Mouse (Mus musculus) thymus, postnatal 14 days (tissue): ENCODE measurements around the gene Akap9.
A peak's percentile ranks its signal among the peaks of the same experiment; 100 is the strongest.
"Not testable (repeated sequence)": the region's sequence is repeated elsewhere in the genome, so short reads cannot be mapped to it uniquely, and the experiment has no call there.

Experiments used
- DNase-seq: peaks from one replicate; pipeline ENCODE4 v3.0.0; 2021

The Akap9 gene

GRCm38 (mm10) chr5:3970936-3971335 lies 43.1 kb downstream of the Akap9 start:
- no peak for DNase-seq

GRCm38 (mm10) chr5:3973764-3974163 lies 45.9 kb downstream of the Akap9 start:
- no peak for DNase-seq

- no peak for DNase-seq
These were observed 47.0 kb downstream of the Akap9 start for GRCm38 (mm10) chr5:3974896-3975295.

GRCm38 (mm10) chr5:3976111-3976510 lies 48.3 kb downstream of the Akap9 start:
- no peak for DNase-seq

- no peak for DNase-seq
These were observed 50.0 kb downstream of the Akap9 start for GRCm38 (mm10) chr5:3977904-3978303.

GRCm38 (mm10) chr5:3989608-3990007 lies 61.8 kb downstream of the Akap9 start:
- no peak for DNase-seq

GRCm38 (mm10) chr5:3990499-3990898 lies 62.6 kb downstream of the Akap9 start:
- no peak for DNase-seq

GRCm38 (mm10) chr5:4004531-4005469 lies 76.9 kb downstream of the Akap9 start:
- DNase-seq = no peak

- DNase-seq = no peak
These were observed 78.8 kb downstream of the Akap9 start for GRCm38 (mm10) chr5:4006606-4007005.

GRCm38 (mm10) chr5:4008266-4008665 lies 80.4 kb downstream of the Akap9 start:
- no peak for DNase-seq

GRCm38 (mm10) chr5:4009540-4009939 lies 81.7 kb downstream of the Akap9 start:
- no peak for DNase-seq

- not testable (repeated sequence) for DNase-seq
These were observed 89.8 kb downstream of the Akap9 start for GRCm38 (mm10) chr5:4017646-4018045.

GRCm38 (mm10) chr5:4019377-4019776 lies 91.5 kb downstream of the Akap9 start:
- no peak for DNase-seq

- no peak for DNase-seq
These were observed 92.2 kb downstream of the Akap9 start for GRCm38 (mm10) chr5:4020018-4020417.

GRCm38 (mm10) chr5:4023186-4023585 lies 95.3 kb downstream of the Akap9 start:
- DNase-seq = no peak

- no peak for DNase-seq
These were observed 96.2 kb downstream of the Akap9 start for GRCm38 (mm10) chr5:4023742-4024681.

GRCm38 (mm10) chr5:4024727-4025126 lies 96.9 kb downstream of the Akap9 start:
- DNase-seq = no peak

- DNase-seq = not testable (repeated sequence)
These were observed 98.5 kb downstream of the Akap9 start for GRCm38 (mm10) chr5:4026336-4026735.

GRCm38 (mm10) chr5:4028486-4029173 lies 100.8 kb downstream of the Akap9 start:
- no peak for DNase-seq

- DNase-seq = no peak
These were observed 104.0 kb downstream of the Akap9 start for GRCm38 (mm10) chr5:4031846-4032245.

GRCm38 (mm10) chr5:4036686-4037085 lies 108.8 kb downstream of the Akap9 start:
- no peak for DNase-seq

GRCm38 (mm10) chr5:4039351-4039750 lies 111.5 kb downstream of the Akap9 start:
- DNase-seq = no peak

GRCm38 (mm10) chr5:4040372-4040771 lies 112.5 kb downstream of the Akap9 start:
- peak; percentile 23 for DNase-seq
